Mouse (Mus musculus) Patski (cell line): ENCODE measurements around the gene Agl. TPM values are rescaled to one million over a fixed set of nuclear protein-coding genes. Genes with fewer than 3 reads are reported as not detected.
"Not testable (repeated sequence)": the region's sequence is repeated elsewhere in the genome, so short reads cannot be mapped to it uniquely, and the experiment has no call there.

Experiments used
- ATAC-seq: fragments of 100-300 bp; one replicate; pipeline ENCODE4 v1.8.0; 2021
- CTCF ChIA-PET: fragments of 350-600 bp; sonication (Branson Sonifier 250); formaldehyde crosslinking; loops from one replicate; lab custom pipeline; 2022; ENCODE audit warnings: inconsistent platforms; lab: Charles Lee
- POLR2A ChIA-PET: fragments of 350-600 bp; sonication (Branson Sonifier 250); formaldehyde crosslinking; loops from one replicate; lab custom pipeline; 2022; ENCODE audit warnings: antibody characterized with exemption, inconsistent platforms; lab: Charles Lee
- DNase-seq: peaks from one replicate; pipeline ENCODE4 v3.0.0-alpha.2; 2011; ENCODE audit warnings: low read depth, low spot score
- H3K27me3 ChIP-seq: fragments of 371-371 bp; one replicate; pipeline ENCODE4 v1.5.1; 2021
- CTCF ChIP-seq: fragments of 100-300 bp; IDR thresholded peaks from one replicate; pipeline ENCODE4 v1.5.1; 2021
- in situ Hi-C: fragments of 300-500 bp; cut with MboI; formaldehyde crosslinking; loops from 3 replicates; pipeline ENCODE4 v1.11.1; 2018; ENCODE audit warnings: low pct_unique_long_range_greater_than_20kb, mixed read lengths
- polyA plus RNA-seq: library from polyadenylated mRNA; unstranded; gene quantifications from one replicate; pipeline ENCODE4 v1.2.3, GENCODE M21; 2021

Gene Agl
- polyA plus RNA-seq, 1 experiment from 2014 or later = 44.8 TPM

- ChIA-PET POLR2A (no interaction called here), CTCF (interaction anchor here (1.0 to 5.3 kb wide), 4 partner anchors 10 to 37 kb away, joined by 3 to 24 read pairs (median 3); no protein-coding TSS in a partner anchor)
- in situ Hi-C loops = no loop called here
- no peaks in the 10 kb centered on the region for H3K27me3 ChIP-seq
- TF ChIP-seq CTCF = no peak
- ATAC-seq (no peak), DNase-seq (no peak)
These were observed 9.0 kb downstream of the Agl start for GRCm38 (mm10) chr3:116798821-116799510.

- ChIA-PET POLR2A (no interaction called here), CTCF (interaction anchor here (1.3 to 1.5 kb wide), 2 partner anchors 10 to 20 kb away, joined by 3 to 5 read pairs; partner anchors contain the start of gene Agl)
- in situ Hi-C loops = no loop called here
- no peak for TF ChIP-seq CTCF
- no peaks in the 10 kb centered on the region for H3K27me3 ChIP-seq
- ATAC-seq = no peak
- DNase-seq = no peak
These were observed 19.1 kb downstream of the Agl start for GRCm38 (mm10) chr3:116788851-116789250.

- ChIA-PET POLR2A (no interaction called here), CTCF (interaction anchor here (0.8 to 2.3 kb wide), 6 partner anchors 9 to 38 kb away, joined by 3 to 12 read pairs (median 3); no protein-coding TSS in a partner anchor)
- in situ Hi-C loops = no loop called here
- ATAC-seq (no peak), DNase-seq (no peak)
- TF ChIP-seq CTCF = no peak
- H3K27me3 ChIP-seq = no peaks in the 10 kb centered on the region
These were observed 21.4 kb downstream of the Agl start for GRCm38 (mm10) chr3:116786543-116786942.

GRCm38 (mm10) chr3:116785820-116786219, 22.1 kb downstream of the Agl start:
- ATAC-seq (no peak), DNase-seq (no peak)
- no peak for TF ChIP-seq CTCF
- ChIA-PET CTCF (interaction anchor here (1.1 to 2.3 kb wide), 3 partner anchors 14 to 37 kb away, joined by 3 to 12 read pairs (median 6); no protein-coding TSS in a partner anchor), POLR2A (no interaction called here)
- in situ Hi-C loops = no loop called here
- H3K27me3 ChIP-seq = no peaks in the 10 kb centered on the region

- ATAC-seq = no peak
- in situ Hi-C loops = no loop called here
- no peak for TF ChIP-seq CTCF
- ChIA-PET CTCF (interaction anchor here (1.2 to 2.3 kb wide), 4 partner anchors 10 to 34 kb away, joined by 3 to 6 read pairs (median 3); no protein-coding TSS in a partner anchor), POLR2A (no interaction called here)
- no peaks in the 10 kb centered on the region for H3K27me3 ChIP-seq
- no peak for DNase-seq
These were observed 23.2 kb downstream of the Agl start for GRCm38 (mm10) chr3:116784811-116785210.

GRCm38 (mm10) chr3:116784290-116784689, 23.7 kb downstream of the Agl start:
- CTCF ChIA-PET = interaction anchor here (1.2 to 2.3 kb wide), 4 partner anchors 10 to 34 kb away, joined by 3 to 6 read pairs (median 3); no protein-coding TSS in a partner anchor

GRCm38 (mm10) chr3:116776961-116777360, 31.0 kb downstream of the Agl start:
- no peak for ATAC-seq
- in situ Hi-C loops = loop anchor here (5.0 kb wide), 1 partner anchor 60 kb away; no protein-coding TSS in a partner anchor
- DNase-seq = no peak
- H3K27me3 ChIP-seq = no peaks in the 10 kb centered on the region
- TF ChIP-seq CTCF = no peak
- ChIA-PET POLR2A (no interaction called here), CTCF (interaction anchor here (0.9 to 1.8 kb wide), 4 partner anchors 10 to 58 kb away, joined by 3 to 8 read pairs (median 5); no protein-coding TSS in a partner anchor)

More at GRCm38 (mm10) chr3:116784290-116784689, 23.7 kb downstream of the Agl start:
- ATAC-seq (no peak), DNase-seq (no peak)
- H3K27me3 ChIP-seq = no peaks in the 10 kb centered on the region
- in situ Hi-C loops = no loop called here
- POLR2A ChIA-PET = no interaction called here
- TF ChIP-seq CTCF = no peak

- no peak for ATAC-seq
- DNase-seq = no peak
- in situ Hi-C loops = no loop called here
- CTCF ChIA-PET = interaction anchor here (1.0 to 2.8 kb wide), 3 partner anchors 13 to 61 kb away, joined by 5 to 12 read pairs (median 5); no protein-coding TSS in a partner anchor
- no peak for TF ChIP-seq CTCF
- H3K27me3 ChIP-seq = no peaks in the 10 kb centered on the region
- POLR2A ChIA-PET = no interaction called here
These were observed 34.1 kb downstream of the Agl start for GRCm38 (mm10) chr3:116773836-116774235.

- no peaks in the 10 kb centered on the region for H3K27me3 ChIP-seq
These were observed 36.4 kb downstream of the Agl start for GRCm38 (mm10) chr3:116771597-116771996.

GRCm38 (mm10) chr3:116766963-116767362, 41.0 kb downstream of the Agl start:
- TF ChIP-seq CTCF = peak; percentile 85
- ATAC-seq, in situ Hi-C loops, DNase-seq, POLR2A ChIA-PET, H3K27me3 ChIP-seq: not testable (repeated sequence)
- CTCF ChIA-PET = interaction anchor here (1.0 to 7.5 kb wide), 5 partner anchors 15 to 271 kb away, joined by 3 to 49 read pairs (median 3); no protein-coding TSS in a partner anchor

More at GRCm38 (mm10) chr3:116771597-116771996, 36.4 kb downstream of the Agl start:
- ChIA-PET CTCF (interaction anchor here (0.7 to 7.5 kb wide), 13 partner anchors 11 to 81 kb away, joined by 3 to 49 read pairs (median 4); no protein-coding TSS in a partner anchor), POLR2A (interaction anchor here (1.1 kb wide), 1 partner anchor 23 kb away, joined by 3 read pairs; no protein-coding TSS in a partner anchor)
- TF ChIP-seq CTCF = peak; percentile 91
- DNase-seq (no peak), ATAC-seq (no peak)
- in situ Hi-C loops = no loop called here
